Comparison of ENCODE assay signal across 1 mouse cellular context in genomic region chr5:143394184-143394583, GRCm38 (mm10).
A peak's percentile ranks its signal among the peaks of the same experiment; 100 is the strongest.
TF ChIP-seq lines count a peak whose summit lies in the region.

No protein-coding gene starts in this region.

TF ChIP-seq in MEL, 35 proteins besides CTCF, POLR2A, EP300 and RAD21:
- TF ChIP-seq GATA1 (IDR thresholded peaks at IDR 0.05; ENCODE audit: low read depth, low read length) (peak; percentile 26; the same call in 1 of the 2 replicates), GABPA (IDR thresholded peaks at IDR 0.05; ENCODE audit: low read depth, low read length) (no peak)
